Mouse (Mus musculus) ES-E14 (cell line): Measurements from ENCODE around the gene St7l.

Source experiments
- CHD2 ChIP-seq: IDR thresholded peaks from 2 replicates; pipeline ENCODE4 v1.6.1; 2014; ENCODE audit warnings: mild to moderate bottlenecking, low read depth, low read length, inconsistent platforms
- ZC3H11A ChIP-seq: IDR thresholded peaks from 2 replicates; pipeline ENCODE4 v1.6.1; 2012; ENCODE audit warnings: low read depth, mild to moderate bottlenecking, inconsistent platforms, low read length, borderline replicate concordance

- TF ChIP-seq CHD2 (no peak), ZC3H11A (no peak)
Measured at GRCm38 (mm10) chr3:104937728-104938305, 74.0 kb downstream of the St7l start.
